Mouse (Mus musculus) CH12.LX (cell line): ENCODE results near the gene Wnt5a. TPM values are rescaled to one million over a fixed set of nuclear protein-coding genes. Genes with fewer than 3 reads are reported as not detected.

Experiments used
- DNase-seq: peaks from one replicate; pipeline ENCODE4 v3.0.0-alpha.2; 2013; ENCODE audit errors: extremely low read depth
- H3K27ac ChIP-seq: 2 replicates; pipeline ENCODE4 v1.5.1; 2012; ENCODE audit warnings: low read depth, mild to moderate bottlenecking, control low read depth, moderate library complexity; ENCODE audit not compliant: insufficient read depth
- H3K27me3 ChIP-seq: replicated peaks from 2 replicates; pipeline ENCODE3; 2012; ENCODE audit warnings: inconsistent platforms
- H3K36me3 ChIP-seq, 2 experiments: replicated peaks in 1 of 2; 2 replicates each; pipeline versions ENCODE3 to v1.6.1; 2012; ENCODE audit warnings: inconsistent platforms in 1 of 2, low read length in 1 of 2, mild to moderate bottlenecking in 1 of 2, mixed read lengths in 1 of 2, moderate library complexity in 1 of 2; ENCODE audit not compliant: control insufficient read depth in 1 of 2, insufficient read depth in 1 of 2
- H3K4me1 ChIP-seq, 2 experiments: 2 replicates each; pipeline ENCODE4 v1.6.1; 2012; ENCODE audit warnings: inconsistent platforms in 1 of 2, moderate library complexity in 1 of 2; ENCODE audit not compliant: insufficient read depth in 2 of 2, control insufficient read depth in 1 of 2
- H3K4me2 ChIP-seq: 2 replicates; pipeline ENCODE4 v1.6.1; 2012; ENCODE audit warnings: low read depth, mild to moderate bottlenecking, control low read depth; ENCODE audit not compliant: poor library complexity, insufficient read depth, severe bottlenecking
- H3K4me3 ChIP-seq, 3 experiments: fragments of 150-350 bp in 1 of 3; sonication (generic) in 1 of 3; replicated peaks in 1 of 3; 2 replicates each; pipeline versions ENCODE3 to v1.5.1; 2011 to 2012; ENCODE audit warnings: low read depth in 2 of 3, low read length in 2 of 3, mild to moderate bottlenecking in 2 of 3, moderate library complexity in 2 of 3, control low read depth in 1 of 3, improper control_type of control experiment in 1 of 3, inconsistent platforms in 1 of 3, mixed read lengths in 1 of 3; ENCODE audit not compliant: poor library complexity in 1 of 3
- H3K79me2 ChIP-seq: replicated peaks from 2 replicates; pipeline ENCODE4 v1.6.1; 2012; ENCODE audit warnings: mild to moderate bottlenecking, moderate library complexity; ENCODE audit not compliant: control insufficient read depth, poor library complexity, insufficient read depth, severe bottlenecking; ENCODE audit errors: extremely low read depth
- H3K9ac ChIP-seq: 2 replicates; pipeline ENCODE4 v1.6.1; 2012; ENCODE audit warnings: low read depth, mild to moderate bottlenecking, control low read depth, moderate library complexity; ENCODE audit not compliant: insufficient read depth
- H3K9me3 ChIP-seq: replicated peaks from 2 replicates; pipeline ENCODE3; 2012; ENCODE audit warnings: low read length, inconsistent platforms, mixed read lengths
- BHLHE40 ChIP-seq: IDR thresholded peaks from 2 replicates; pipeline ENCODE4 v1.6.1; 2011; ENCODE audit warnings: mild to moderate bottlenecking, low read depth, low read length, improper control_type of control experiment
- CHD1 ChIP-seq: IDR thresholded peaks from 2 replicates; pipeline ENCODE4 v1.6.1; 2012; ENCODE audit warnings: low read depth, low read length, improper control_type of control experiment, inconsistent platforms
- CHD2 ChIP-seq: IDR thresholded peaks from 2 replicates; pipeline ENCODE4 v1.6.1; 2011; ENCODE audit warnings: low read length, improper control_type of control experiment
- CTCF ChIP-seq, 2 experiments: IDR thresholded peaks in 1 of 2; conservative IDR thresholded peaks in 1 of 2; 2 replicates each; pipeline ENCODE4 v1.5.1; 2011 to 2012; ENCODE audit warnings: low read depth in 2 of 2, low read length in 2 of 2, improper control_type of control experiment in 1 of 2, inconsistent platforms in 1 of 2, mild to moderate bottlenecking in 1 of 2, moderate library complexity in 1 of 2
- E2F4 ChIP-seq: IDR thresholded peaks from 2 replicates; pipeline ENCODE4 v1.6.1; 2011; ENCODE audit warnings: low read depth, low read length, improper control_type of control experiment; ENCODE audit not compliant: insufficient replicate concordance
- EP300 ChIP-seq: IDR thresholded peaks from 2 replicates; pipeline ENCODE4 v1.6.1; 2011; ENCODE audit warnings: low read length, improper control_type of control experiment
- ETS1 ChIP-seq: conservative IDR thresholded peaks from 2 replicates; pipeline ENCODE4 v1.6.1; 2012; ENCODE audit warnings: low read depth, mild to moderate bottlenecking, inconsistent platforms, low read length, improper control_type of control experiment, moderate library complexity
- GABPA ChIP-seq: IDR thresholded peaks from 2 replicates; pipeline ENCODE4 v1.6.1; 2012; ENCODE audit warnings: low read depth, low read length, improper control_type of control experiment, inconsistent platforms; ENCODE audit not compliant: insufficient replicate concordance
- IRF4 ChIP-seq: IDR thresholded peaks from 2 replicates; pipeline ENCODE4 v1.6.1; 2014; ENCODE audit warnings: low read depth, mild to moderate bottlenecking, inconsistent platforms, low read length, improper control_type of control experiment
- JUN ChIP-seq: IDR thresholded peaks from 2 replicates; pipeline ENCODE4 v1.6.1; 2011; ENCODE audit warnings: low read depth, mild to moderate bottlenecking, low read length, improper control_type of control experiment, moderate library complexity; ENCODE audit not compliant: insufficient read depth
- KAT2A ChIP-seq: IDR thresholded peaks from 2 replicates; pipeline ENCODE4 v1.6.1; 2012; ENCODE audit warnings: low read length, improper control_type of control experiment, inconsistent platforms; ENCODE audit not compliant: insufficient replicate concordance
- MAFK ChIP-seq: IDR thresholded peaks from 2 replicates; pipeline ENCODE4 v1.6.1; 2011; ENCODE audit warnings: low read length, improper control_type of control experiment; ENCODE audit not compliant: insufficient replicate concordance
- MAZ ChIP-seq: IDR thresholded peaks from 2 replicates; pipeline ENCODE4 v1.6.1; 2012; ENCODE audit warnings: low read depth, mild to moderate bottlenecking, inconsistent platforms, low read length, improper control_type of control experiment, moderate library complexity
- MXI1 ChIP-seq: IDR thresholded peaks from 2 replicates; pipeline ENCODE4 v1.6.1; 2011; ENCODE audit warnings: mild to moderate bottlenecking, low read depth, low read length, improper control_type of control experiment
- MYC ChIP-seq: IDR thresholded peaks from 2 replicates; pipeline ENCODE4 v1.6.1; 2011; ENCODE audit warnings: low read depth, mild to moderate bottlenecking, improper control_type of control experiment, low read length
- NELFE ChIP-seq: IDR thresholded peaks from 2 replicates; pipeline ENCODE4 v1.6.1; 2011; ENCODE audit warnings: low read depth, low read length, improper control_type of control experiment
- PAX5 ChIP-seq: IDR thresholded peaks from 2 replicates; pipeline ENCODE4 v1.6.1; 2012; ENCODE audit warnings: low read length, inconsistent platforms, mixed read lengths
- POLR2A ChIP-seq: IDR thresholded peaks from 2 replicates; pipeline ENCODE4 v1.6.1; 2011; ENCODE audit warnings: low read depth, mild to moderate bottlenecking, improper control_type of control experiment, low read length
- RCOR1 ChIP-seq: conservative IDR thresholded peaks from 2 replicates; pipeline ENCODE4 v1.6.1; 2012; ENCODE audit warnings: low read depth, mild to moderate bottlenecking, inconsistent platforms, low read length, improper control_type of control experiment
- SIN3A ChIP-seq: IDR thresholded peaks from 2 replicates; pipeline ENCODE4 v1.6.1; 2012; ENCODE audit warnings: low read length, improper control_type of control experiment, inconsistent platforms
- SMC3 ChIP-seq: IDR thresholded peaks from 2 replicates; pipeline ENCODE4 v1.6.1; 2011; ENCODE audit warnings: low read depth, low read length, improper control_type of control experiment
- TBP ChIP-seq: conservative IDR thresholded peaks from 2 replicates; pipeline ENCODE4 v1.6.1; 2011; ENCODE audit warnings: low read depth, low read length, improper control_type of control experiment
- UBTF ChIP-seq: IDR thresholded peaks from 2 replicates; pipeline ENCODE4 v1.6.1; 2012; ENCODE audit warnings: low read depth, mild to moderate bottlenecking, inconsistent platforms, low read length, improper control_type of control experiment, moderate library complexity
- USF2 ChIP-seq: conservative IDR thresholded peaks from 2 replicates; pipeline ENCODE4 v1.6.1; 2011; ENCODE audit warnings: low read depth, low read length, improper control_type of control experiment
- ZC3H11A ChIP-seq: IDR thresholded peaks from 2 replicates; pipeline ENCODE4 v1.6.1; 2012; ENCODE audit warnings: low read depth, mild to moderate bottlenecking, inconsistent platforms, low read length, improper control_type of control experiment
- ZMIZ1 ChIP-seq: IDR thresholded peaks from 2 replicates; pipeline ENCODE4 v1.6.1; 2012; ENCODE audit warnings: low read depth, mild to moderate bottlenecking, inconsistent platforms, low read length, improper control_type of control experiment
- ZNF384 ChIP-seq: IDR thresholded peaks from 2 replicates; pipeline ENCODE4 v1.6.1; 2012; ENCODE audit warnings: low read depth, low read length, improper control_type of control experiment, inconsistent platforms
- dilution Hi-C: fragments of 300-500 bp; cut with MboI; formaldehyde crosslinking; loops from 2 replicates; pipeline ENCODE4 v1.14.3; 2020; ENCODE audit warnings: low sequenced_read_pairs; ENCODE audit not compliant: extremely low pct_unique_long_range_greater_than_20kb, extremely low pct_ligation_motif_present
- in situ Hi-C: fragments of 300-500 bp; cut with MboI; formaldehyde crosslinking; loops from 3 replicates; pipeline ENCODE4 v1.14.3; 2019; ENCODE audit warnings: low sequenced_read_pairs, low pct_ligation_motif_present, low pct_unique_long_range_greater_than_20kb, mixed read lengths
- polyA plus RNA-seq: library from polyadenylated mRNA; unstranded; fragments of >175 nt; gene quantifications from 2 replicates; pipeline ENCODE4 v1.2.1, GENCODE M21; 2012; ENCODE audit warnings: low read depth; ENCODE audit not compliant: insufficient read length
- total RNA-seq, 2 experiments: library from RNA; depleted of rRNA; stranded (reverse); fragments of 300-350 nt in 1 of 2; fragments of >200 nt in 1 of 2; gene quantifications; 2 replicates each; pipeline ENCODE4 v1.2.3; 2012 to 2014

Gene Wnt5a
- total RNA-seq (2012; rRNA removed) (not detected in 2 replicates), total RNA-seq (2014; rRNA removed) (not detected in 2 replicates), polyA plus RNA-seq (not detected in 2 replicates)

GRCm38 (mm10) chr14:28504101-28505050, at the start of gene Wnt5a:
TSS of gene Wnt5a (plus strand) at chr14:28504750.
- Histone ChIP-seq H3K36me3 (no peaks in the 10 kb centered on the region), H3K27me3 (no peaks in the 10 kb centered on the region), H3K9me3 (peaks cover 96% of the 10 kb centered on the region), H3K9ac (no peak within 1 kb of the TSS), H3K4me3 (no peak within 1 kb of the TSS), H3K4me2 (no peak within 1 kb of the TSS)
- no peak for DNase-seq
- in situ Hi-C loops: no loop called here
- dilution Hi-C loops: no loop called here
- TF ChIP-seq EP300 (no peak), ZNF384 (no peak), MYC (no peak), E2F4 (no peak), MAZ (no peak), SMC3 (no peak), MAFK (no peak), SIN3A (no peak), CHD1 (no peak), RCOR1 (no peak), ETS1 (no peak), BHLHE40 (no peak), USF2 (no peak), JUN (no peak), NELFE (no peak), CTCF (conservative IDR thresholded peaks at IDR 0.05 in 1 of 2, IDR thresholded peaks at IDR 0.05 in 1 of 2; ENCODE audit: low read depth in 2 of 2, low read length in 2 of 2) (no peak), MXI1 (no peak)
- TF ChIP-seq, all 38 proteins: peak for 0
- Histone ChIP-seq H3K27ac (no peak within 1 kb of the TSS), H3K79me2 (no peaks in the 10 kb centered on the region), H3K4me1 (no peaks in the 10 kb centered on the region)

GRCm38 (mm10) chr14:28456372-28457076, 48.0 kb upstream of the Wnt5a start:
- Histone ChIP-seq H3K4me1 (no peaks in the 10 kb centered on the region), H3K27ac (no peak overlapping the region)
- TF ChIP-seq TBP (no peak), GABPA (no peak), E2F4 (no peak), USF2 (no peak), CHD2 (no peak), POLR2A (no peak), ZNF384 (no peak), CHD1 (no peak), UBTF (no peak), SIN3A (no peak), JUN (no peak), ZC3H11A (no peak), KAT2A (no peak), PAX5 (no peak), ZMIZ1 (no peak), IRF4 (no peak), EP300 (no peak), SMC3 (no peak), BHLHE40 (no peak), ETS1 (no peak)
- TF ChIP-seq, all 38 proteins: peak for 0
- dilution Hi-C loops: no loop called here
- no peaks in the 10 kb centered on the region for H3K27me3 ChIP-seq
- H3K36me3 ChIP-seq: no peaks in the 10 kb centered on the region
- no peak overlapping the region for H3K4me2 ChIP-seq
- in situ Hi-C loops: no loop called here
- H3K4me3 ChIP-seq: no peak overlapping the region
- H3K9ac ChIP-seq: no peak overlapping the region
- no peaks in the 10 kb centered on the region for H3K79me2 ChIP-seq
- peaks cover 91% of the 10 kb centered on the region for H3K9me3 ChIP-seq
- DNase-seq: no peak
